Mouse (Mus musculus): ENCODE results near the gene Ifi207.

- TF ChIP-seq GATA1 (IDR thresholded peaks at IDR 0.05; ENCODE audit: borderline replicate concordance, low read length), result no peak
- TF ChIP-seq FLI1 (IDR thresholded peaks at IDR 0.05; ENCODE audit: low read length), result no peak
Observed at GRCm38 (mm10) chr1:173740537-173740936, 1.0 kb downstream of the Ifi207 start.
